Mouse (Mus musculus): ENCODE results near the gene Nap1l1. TPM values are rescaled to one million over a fixed set of nuclear protein-coding genes. Genes with fewer than 3 reads are reported as not detected.
A peak's percentile ranks its signal among the peaks of the same experiment; 100 is the strongest.

The Nap1l1 gene
- polyA plus RNA-seq, 1 experiment = 309 TPM

GRCm38 (mm10) chr10:111512036-111512568 is 39.1 kb downstream of the Nap1l1 start:
- 82% methylated on average over 10 of the region's 10 CpGs for WGBS
- TF ChIP-seq CTCF (IDR thresholded peaks at IDR 0.05; ENCODE audit: control insufficient read depth, insufficient read depth, low read length) (no peak), POLR2A (IDR thresholded peaks at IDR 0.05; ENCODE audit: borderline replicate concordance, control insufficient read depth, low read depth, low read length) (no peak)
- Histone ChIP-seq H3K27ac (ENCODE audit: control insufficient read depth, insufficient read depth, low read depth, low read length, poor library complexity) (no peak overlapping the region), H3K4me3 (replicated peaks; ENCODE audit: control insufficient read depth, low read depth, low read length) (no peak overlapping the region), H3K4me1 (ENCODE audit: control insufficient read depth, insufficient read depth, low read length) (peaks cover 3% of the 10 kb centered on the region; the same call in 1 of the 2 replicates)

GRCm38 (mm10) chr10:111514282-111514885 is 41.4 kb downstream of the Nap1l1 start:
- Histone ChIP-seq H3K27ac (ENCODE audit: control insufficient read depth, insufficient read depth, low read depth, low read length, poor library complexity) (no peak overlapping the region), H3K4me1 (ENCODE audit: control insufficient read depth, insufficient read depth, low read length) (peaks cover 3% of the 10 kb centered on the region; the same call in 1 of the 2 replicates), H3K4me3 (replicated peaks; ENCODE audit: control insufficient read depth, low read depth, low read length) (no peak overlapping the region)
- WGBS = 68% methylated on average over 5 of the region's 5 CpGs
- TF ChIP-seq CTCF (IDR thresholded peaks at IDR 0.05; ENCODE audit: control insufficient read depth, insufficient read depth, low read length) = no peak
- TF ChIP-seq POLR2A (IDR thresholded peaks at IDR 0.05; ENCODE audit: borderline replicate concordance, control insufficient read depth, low read depth, low read length) = no peak

GRCm38 (mm10) chr10:111515071-111516010 is 42.3 kb downstream of the Nap1l1 start:
- no peak for TF ChIP-seq POLR2A (IDR thresholded peaks at IDR 0.05; ENCODE audit: borderline replicate concordance, control insufficient read depth, low read depth, low read length)
- TF ChIP-seq CTCF (IDR thresholded peaks at IDR 0.05; ENCODE audit: control insufficient read depth, insufficient read depth, low read length) = no peak
- WGBS = 71% methylated on average over 17 of the region's 17 CpGs
- H3K4me1 ChIP-seq (ENCODE audit: control insufficient read depth, insufficient read depth, low read length) = peaks cover 3% of the 10 kb centered on the region; the same call in 1 of the 2 replicates
- H3K27ac ChIP-seq (ENCODE audit: control insufficient read depth, insufficient read depth, low read depth, low read length, poor library complexity) = peak overlapping the region; percentile 45; the same call in 1 of the 2 replicates
- no peak overlapping the region for H3K4me3 ChIP-seq (replicated peaks; ENCODE audit: control insufficient read depth, low read depth, low read length)

- WGBS = 4% methylated on average over 13 of the region's 13 CpGs
- TF ChIP-seq POLR2A (IDR thresholded peaks at IDR 0.05; ENCODE audit: borderline replicate concordance, control insufficient read depth, low read depth, low read length) = no peak
- TF ChIP-seq CTCF (IDR thresholded peaks at IDR 0.05; ENCODE audit: control insufficient read depth, insufficient read depth, low read length) = no peak
- Histone ChIP-seq H3K4me1 (ENCODE audit: control insufficient read depth, insufficient read depth, low read length) (peaks cover 3% of the 10 kb centered on the region; the same call in 1 of the 2 replicates), H3K4me3 (replicated peaks; ENCODE audit: control insufficient read depth, low read depth, low read length) (no peak overlapping the region), H3K27ac (ENCODE audit: control insufficient read depth, insufficient read depth, low read depth, low read length, poor library complexity) (peak overlapping the region; percentile 65)
These were observed 43.2 kb downstream of the Nap1l1 start for GRCm38 (mm10) chr10:111516172-111516588.

- TF ChIP-seq CTCF (IDR thresholded peaks at IDR 0.05; ENCODE audit: control insufficient read depth, insufficient read depth, low read length) (no peak), POLR2A (IDR thresholded peaks at IDR 0.05; ENCODE audit: borderline replicate concordance, control insufficient read depth, low read depth, low read length) (no peak)
- Histone ChIP-seq H3K4me1 (ENCODE audit: control insufficient read depth, insufficient read depth, low read length) (peaks cover 3% of the 10 kb centered on the region; the same call in 1 of the 2 replicates), H3K27ac (ENCODE audit: control insufficient read depth, insufficient read depth, low read depth, low read length, poor library complexity) (peak overlapping the region; percentile 65), H3K4me3 (replicated peaks; ENCODE audit: control insufficient read depth, low read depth, low read length) (no peak overlapping the region)
- 57% methylated on average over 8 of the region's 8 CpGs for WGBS
These were observed 43.9 kb downstream of the Nap1l1 start for GRCm38 (mm10) chr10:111516804-111517436.

GRCm38 (mm10) chr10:111518350-111518749 is 45.3 kb downstream of the Nap1l1 start:
- TF ChIP-seq CTCF (IDR thresholded peaks at IDR 0.05; ENCODE audit: control insufficient read depth, insufficient read depth, low read length) (no peak), POLR2A (IDR thresholded peaks at IDR 0.05; ENCODE audit: borderline replicate concordance, control insufficient read depth, low read depth, low read length) (no peak)
- H3K27ac ChIP-seq (ENCODE audit: control insufficient read depth, insufficient read depth, low read depth, low read length, poor library complexity) = no peak overlapping the region
- no peak overlapping the region for H3K4me3 ChIP-seq (replicated peaks; ENCODE audit: control insufficient read depth, low read depth, low read length)
- H3K4me1 ChIP-seq (ENCODE audit: control insufficient read depth, insufficient read depth, low read length) = peaks cover 3% of the 10 kb centered on the region; the same call in 1 of the 2 replicates
- WGBS = 75% methylated on average over 4 of the region's 4 CpGs

- no peak overlapping the region for H3K4me3 ChIP-seq (replicated peaks; ENCODE audit: control insufficient read depth, low read depth, low read length)
- 66% methylated on average over 24 of the region's 24 CpGs for WGBS
- peaks cover 3% of the 10 kb centered on the region; the same call in 1 of the 2 replicates for H3K4me1 ChIP-seq (ENCODE audit: control insufficient read depth, insufficient read depth, low read length)
- no peak overlapping the region for H3K27ac ChIP-seq (ENCODE audit: control insufficient read depth, insufficient read depth, low read depth, low read length, poor library complexity)
- TF ChIP-seq POLR2A (IDR thresholded peaks at IDR 0.05; ENCODE audit: borderline replicate concordance, control insufficient read depth, low read depth, low read length) (no peak), CTCF (IDR thresholded peaks at IDR 0.05; ENCODE audit: control insufficient read depth, insufficient read depth, low read length) (no peak)
These were observed 46.8 kb downstream of the Nap1l1 start for GRCm38 (mm10) chr10:111519620-111520370.

Measured in bone marrow, adult 2 months (tissue).